Mouse (Mus musculus): ENCODE measurements around the gene Hmgcl. TPM values are rescaled to one million over a fixed set of nuclear protein-coding genes. Genes with fewer than 3 reads are reported as not detected.
A peak's percentile ranks its signal among the peaks of the same experiment; 100 is the strongest.

The Hmgcl gene
- polyA plus RNA-seq, 1 experiment = 27.9 TPM

DNA sequence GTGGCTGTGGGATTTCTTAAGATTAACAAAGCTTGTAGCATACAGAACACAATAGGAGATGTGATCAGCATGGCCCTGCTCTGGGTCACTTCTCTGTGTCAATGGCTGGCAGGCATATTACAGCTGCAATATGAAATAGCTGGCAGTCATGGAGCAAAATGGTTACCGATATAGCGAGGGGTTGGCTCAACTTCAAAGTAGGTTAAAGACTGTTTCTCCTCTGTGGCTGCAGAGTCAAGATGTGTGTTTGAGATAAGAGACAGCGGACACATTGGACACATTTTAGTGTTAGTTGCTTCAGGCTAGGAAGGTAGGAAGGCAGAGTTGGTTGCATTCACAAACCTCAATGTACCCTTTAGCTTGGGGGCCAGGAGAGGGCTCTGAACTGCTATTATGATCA is 39.6 kb upstream of the Hmgcl start:
- Histone ChIP-seq H3K4me3 (ENCODE audit: extremely low read depth, insufficient read depth, insufficient read length) (no peak overlapping the region), H3K27me3 (ENCODE audit: control insufficient read depth, insufficient read depth, low read length) (no peaks in the 10 kb centered on the region), H3K27ac (ENCODE audit: insufficient read depth, low read length) (no peak overlapping the region), H3K4me1 (ENCODE audit: control insufficient read depth, insufficient read depth, insufficient read length) (peaks cover 41% of the 10 kb centered on the region; the same call in 1 of the 2 replicates), H3K36me3 (ENCODE audit: control insufficient read depth, insufficient read depth, low read length) (peaks cover 14% of the 10 kb centered on the region)
- DNase-seq (ENCODE audit: low read depth in 1 of 2, low spot score in 2 of 2) = no peak
- TF ChIP-seq POLR2A (IDR thresholded peaks at IDR 0.05; ENCODE audit: low read depth, low read length) (no peak), CTCF (IDR thresholded peaks at IDR 0.05; ENCODE audit: extremely low read depth, insufficient read depth, insufficient read length, insufficient replicate concordance) (no peak)
- 42% methylated on average over 3 of the region's 3 CpGs for WGBS

DNA sequence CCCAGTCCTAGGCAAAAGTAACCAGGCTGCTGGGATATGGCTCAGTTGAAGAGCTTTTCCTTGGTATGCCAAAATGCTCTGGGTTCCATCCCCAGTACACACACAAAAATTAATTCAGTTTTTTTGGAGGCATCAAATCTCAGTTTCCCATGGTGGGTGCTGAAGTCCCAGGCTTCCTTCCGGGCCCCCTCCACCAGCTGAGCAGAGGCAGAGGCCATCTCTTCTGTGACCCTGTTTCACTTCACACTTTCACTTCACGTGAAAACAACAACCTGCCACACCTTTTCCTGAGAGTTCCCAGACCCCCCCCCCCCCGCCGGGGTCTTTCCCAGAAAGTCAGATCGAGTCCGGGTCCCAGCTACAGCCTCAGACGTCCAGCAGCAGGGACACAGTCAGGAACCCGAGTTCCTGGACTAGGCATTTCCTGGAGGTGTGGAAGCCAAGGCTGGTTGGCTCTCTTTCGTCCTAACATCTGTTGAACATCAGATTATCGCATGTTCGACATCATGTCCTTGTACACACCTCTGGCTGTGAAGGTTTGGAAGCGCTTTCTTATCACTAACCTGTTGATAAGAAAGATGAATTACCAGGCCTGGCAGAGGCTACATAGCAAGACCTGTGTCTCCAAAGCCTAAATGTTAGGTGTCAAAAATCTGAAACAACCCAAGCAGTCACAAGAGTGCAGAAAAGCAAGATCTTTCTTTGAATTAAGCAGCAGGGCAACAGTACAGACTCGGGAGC is 36.8 kb upstream of the Hmgcl start:
- DNase-seq (ENCODE audit: low read depth in 1 of 2, low spot score in 2 of 2) = peak in 1 of 2 experiments; percentile 45
- Histone ChIP-seq H3K27ac (ENCODE audit: insufficient read depth, low read length) (peak overlapping the region; percentile 81), H3K36me3 (ENCODE audit: control insufficient read depth, insufficient read depth, low read length) (peaks cover 14% of the 10 kb centered on the region), H3K4me1 (ENCODE audit: control insufficient read depth, insufficient read depth, insufficient read length) (peaks cover 26% of the 10 kb centered on the region; the same call in 1 of the 2 replicates), H3K4me3 (ENCODE audit: extremely low read depth, insufficient read depth, insufficient read length) (no peak overlapping the region), H3K27me3 (ENCODE audit: control insufficient read depth, insufficient read depth, low read length) (no peaks in the 10 kb centered on the region)
- TF ChIP-seq POLR2A (IDR thresholded peaks at IDR 0.05; ENCODE audit: low read depth, low read length) (no peak), CTCF (IDR thresholded peaks at IDR 0.05; ENCODE audit: extremely low read depth, insufficient read depth, insufficient read length, insufficient replicate concordance) (no peak)
- WGBS = 49% methylated on average over 13 of the region's 13 CpGs

DNA sequence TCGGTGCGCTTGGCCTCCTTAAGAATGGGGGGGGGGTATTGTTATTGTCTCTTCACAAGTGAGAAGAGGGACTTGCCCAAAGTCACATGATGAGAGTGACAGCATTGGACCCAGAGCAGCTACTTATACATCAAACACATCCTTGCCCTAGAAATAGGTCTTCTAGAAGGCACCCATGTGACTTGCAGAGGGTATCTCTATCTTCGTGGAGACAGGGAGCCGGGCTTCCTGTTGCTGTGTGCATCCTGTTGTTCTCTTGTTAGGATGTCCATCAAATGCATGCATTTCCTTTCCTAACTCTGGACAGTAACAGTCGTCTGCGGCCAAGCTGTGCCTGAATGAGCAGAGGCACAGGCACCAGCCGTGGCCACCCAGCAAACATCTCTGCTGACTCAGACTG is 34.7 kb upstream of the Hmgcl start:
- DNase-seq (ENCODE audit: low read depth in 1 of 2, low spot score in 2 of 2) = peak; percentile 46 to 77
- 23% methylated on average over 7 of the region's 7 CpGs for WGBS
- Histone ChIP-seq H3K27me3 (ENCODE audit: control insufficient read depth, insufficient read depth, low read length) (no peaks in the 10 kb centered on the region), H3K36me3 (ENCODE audit: control insufficient read depth, insufficient read depth, low read length) (peaks cover 11% of the 10 kb centered on the region), H3K4me1 (ENCODE audit: control insufficient read depth, insufficient read depth, insufficient read length) (peaks cover 18% of the 10 kb centered on the region; the same call in 1 of the 2 replicates), H3K4me3 (ENCODE audit: extremely low read depth, insufficient read depth, insufficient read length) (peak overlapping the region; percentile 35; the same call in 1 of the 2 replicates), H3K27ac (ENCODE audit: insufficient read depth, low read length) (peak overlapping the region; percentile 78)
- TF ChIP-seq CTCF (IDR thresholded peaks at IDR 0.05; ENCODE audit: extremely low read depth, insufficient read depth, insufficient read length, insufficient replicate concordance) (no peak), POLR2A (IDR thresholded peaks at IDR 0.05; ENCODE audit: low read depth, low read length) (no peak)

DNA sequence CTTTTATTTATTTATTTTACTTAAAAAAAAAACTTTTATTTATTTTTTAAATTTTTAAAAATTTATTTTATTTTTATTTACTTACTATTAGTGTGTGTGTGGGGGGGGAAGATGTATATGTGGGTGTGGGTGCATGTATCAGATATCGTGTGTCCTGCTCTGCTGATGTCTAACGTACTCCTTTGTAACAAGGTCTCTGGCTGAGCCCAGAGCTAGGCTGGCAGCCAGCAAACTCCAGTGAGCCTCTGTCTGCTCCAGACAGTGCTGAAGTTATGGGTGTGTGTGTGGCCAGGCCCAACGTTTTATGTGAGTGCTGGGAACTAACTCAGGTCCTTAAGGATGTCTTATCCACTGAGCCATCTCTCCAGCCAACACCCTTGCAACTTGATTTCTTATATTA is 34.1 kb upstream of the Hmgcl start:
- H3K4me3 ChIP-seq (ENCODE audit: extremely low read depth, insufficient read depth, insufficient read length) = peak overlapping the region; percentile 32; the same call in 1 of the 2 replicates
- peak overlapping the region; percentile 85 for H3K27ac ChIP-seq (ENCODE audit: insufficient read depth, low read length)
- H3K4me1 ChIP-seq (ENCODE audit: control insufficient read depth, insufficient read depth, insufficient read length) = peaks cover 18% of the 10 kb centered on the region; the same call in 1 of the 2 replicates
- peaks cover 15% of the 10 kb centered on the region for H3K36me3 ChIP-seq (ENCODE audit: control insufficient read depth, insufficient read depth, low read length)
- H3K27me3 ChIP-seq (ENCODE audit: control insufficient read depth, insufficient read depth, low read length) = no peaks in the 10 kb centered on the region
- no peak for DNase-seq (ENCODE audit: low read depth in 1 of 2, low spot score in 2 of 2)
- TF ChIP-seq POLR2A (IDR thresholded peaks at IDR 0.05; ENCODE audit: low read depth, low read length) = no peak
- no peak for TF ChIP-seq CTCF (IDR thresholded peaks at IDR 0.05; ENCODE audit: extremely low read depth, insufficient read depth, insufficient read length, insufficient replicate concordance)
- 66% methylated on average over 3 of the region's 3 CpGs for WGBS

DNA sequence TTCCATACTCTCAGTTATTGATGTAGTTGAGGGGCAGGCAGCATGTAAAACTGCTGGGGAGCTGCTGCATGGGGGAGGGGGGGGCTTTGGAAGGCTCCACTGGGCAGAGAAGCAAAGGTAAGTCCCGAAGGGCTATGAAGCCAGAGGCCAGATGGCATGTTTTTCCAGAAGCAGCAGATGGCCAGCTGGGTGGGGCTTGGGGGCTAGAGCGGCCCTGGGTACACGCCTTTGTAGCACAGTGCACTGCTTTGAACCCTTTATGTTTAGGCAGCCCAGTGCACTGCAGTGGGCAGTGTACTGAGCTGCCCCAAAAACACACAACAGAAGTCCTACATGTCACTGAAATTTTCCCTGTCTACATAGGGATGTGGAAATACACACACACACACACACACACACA is 33.4 kb upstream of the Hmgcl start:
- Histone ChIP-seq H3K27me3 (ENCODE audit: control insufficient read depth, insufficient read depth, low read length) (no peaks in the 10 kb centered on the region), H3K4me3 (ENCODE audit: extremely low read depth, insufficient read depth, insufficient read length) (peak overlapping the region; percentile 36; the same call in 1 of the 2 replicates), H3K36me3 (ENCODE audit: control insufficient read depth, insufficient read depth, low read length) (peaks cover 14% of the 10 kb centered on the region), H3K27ac (ENCODE audit: insufficient read depth, low read length) (peak overlapping the region; percentile 85), H3K4me1 (ENCODE audit: control insufficient read depth, insufficient read depth, insufficient read length) (peaks cover 19% of the 10 kb centered on the region; the same call in 1 of the 2 replicates)
- WGBS = 29% methylated on average over 3 of the region's 3 CpGs
- no peak for DNase-seq (ENCODE audit: low read depth in 1 of 2, low spot score in 2 of 2)
- no peak for TF ChIP-seq CTCF (IDR thresholded peaks at IDR 0.05; ENCODE audit: extremely low read depth, insufficient read depth, insufficient read length, insufficient replicate concordance)
- TF ChIP-seq POLR2A (IDR thresholded peaks at IDR 0.05; ENCODE audit: low read depth, low read length) = no peak

DNA sequence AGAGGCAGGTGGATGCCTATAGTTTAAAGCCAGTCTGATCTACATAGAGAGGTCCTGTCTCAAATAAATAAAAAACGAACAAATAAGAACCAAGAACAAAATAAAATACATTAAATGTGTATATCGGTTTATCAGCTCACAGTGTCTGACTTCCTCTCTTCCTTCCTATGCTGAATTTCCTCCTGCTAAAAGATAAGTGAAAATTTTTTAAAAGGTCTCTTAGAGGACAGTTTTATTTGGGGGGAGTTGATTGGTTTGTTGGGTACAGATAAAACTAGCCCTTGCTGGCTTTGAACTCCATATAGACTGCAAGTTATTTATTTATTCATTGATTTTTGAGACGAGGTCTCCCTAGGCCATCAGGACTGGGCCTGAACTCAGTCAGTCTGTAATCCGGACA is 32.8 kb upstream of the Hmgcl start:
- WGBS = 49% methylated on average over 4 of the region's 4 CpGs
- H3K27ac ChIP-seq (ENCODE audit: insufficient read depth, low read length) = peak overlapping the region; percentile 85; the same call in 1 of the 2 replicates
- H3K36me3 ChIP-seq (ENCODE audit: control insufficient read depth, insufficient read depth, low read length) = peaks cover 13% of the 10 kb centered on the region
- DNase-seq (ENCODE audit: low read depth in 1 of 2, low spot score in 2 of 2) = no peak
- H3K27me3 ChIP-seq (ENCODE audit: control insufficient read depth, insufficient read depth, low read length) = no peaks in the 10 kb centered on the region
- peaks cover 22% of the 10 kb centered on the region; the same call in 1 of the 2 replicates for H3K4me1 ChIP-seq (ENCODE audit: control insufficient read depth, insufficient read depth, insufficient read length)
- no peak overlapping the region for H3K4me3 ChIP-seq (ENCODE audit: extremely low read depth, insufficient read depth, insufficient read length)
- no peak for TF ChIP-seq POLR2A (IDR thresholded peaks at IDR 0.05; ENCODE audit: low read depth, low read length)
